Mouse (Mus musculus) G1E (cell line): ENCODE measurements around the gene Tent4a.

Source experiments
- CTCF ChIP-seq: IDR thresholded peaks from 2 replicates; pipeline ENCODE4 v1.5.1; 2012; ENCODE audit warnings: low read depth, low read length, inconsistent platforms, mixed read lengths
- GATA1 ChIP-seq: IDR thresholded peaks from 2 replicates; pipeline ENCODE4 v1.6.1; 2012; ENCODE audit warnings: borderline replicate concordance, low read length, inconsistent platforms, mixed read lengths
- TAL1 ChIP-seq: conservative IDR thresholded peaks from 2 replicates; pipeline ENCODE4 v1.6.1; 2012; ENCODE audit warnings: low read depth, low read length, inconsistent platforms, mixed read lengths

DNA sequence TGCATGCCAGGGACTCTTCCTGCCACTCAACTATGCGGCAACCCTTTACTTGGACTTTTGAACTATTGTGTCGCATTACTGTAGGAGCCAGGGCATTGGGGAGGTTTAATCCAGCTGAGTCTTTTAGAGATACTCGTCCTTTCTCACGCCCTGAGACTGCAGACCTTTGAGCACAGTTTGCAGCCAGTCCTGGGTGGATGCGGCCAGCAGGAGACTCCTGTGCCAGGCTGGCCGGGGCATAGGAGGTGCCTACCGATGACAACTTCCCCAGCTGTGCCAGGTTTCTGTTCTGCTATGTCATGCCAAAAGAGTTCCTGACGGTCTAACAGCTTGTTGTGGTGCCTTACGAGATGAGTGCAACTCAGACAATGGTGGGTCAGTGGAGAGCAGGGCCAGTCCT, 34.8 kb upstream of the Tent4a start:
- TF ChIP-seq CTCF, result no peak
- TF ChIP-seq GATA1, result no peak
- TF ChIP-seq TAL1, result no peak
